Mouse (Mus musculus) heart, adult 11 months (tissue): Measurements from ENCODE around the gene Aga.
"Not testable (repeated sequence)": the region's sequence is repeated elsewhere in the genome, so short reads cannot be mapped to it uniquely, and the experiment has no call there.

Source experiments
- DNase-seq: peaks from one replicate; pipeline ENCODE4 v3.0.0; 2022

The Aga gene

GRCm38 (mm10) chr8:53511551-53512127, at the start of gene Aga:
TSS of gene Aga (plus strand) at chr8:53511727.
- peak; percentile 99 for DNase-seq

GRCm38 (mm10) chr8:53489063-53489462, 22.5 kb upstream of the Aga start:
- DNase-seq: no peak

- DNase-seq: no peak
These were observed 15.3 kb upstream of the Aga start for GRCm38 (mm10) chr8:53496216-53496615.

- no peak for DNase-seq
These were observed 14.6 kb upstream of the Aga start for GRCm38 (mm10) chr8:53496885-53497326.

- not testable (repeated sequence) for DNase-seq
These were observed 26.5 kb downstream of the Aga start for GRCm38 (mm10) chr8:53538049-53538448.

- DNase-seq: no peak
These were observed 28.1 kb downstream of the Aga start for GRCm38 (mm10) chr8:53539585-53539984.

- no peak for DNase-seq
These were observed 51.0 kb downstream of the Aga start for GRCm38 (mm10) chr8:53562441-53563040.

GRCm38 (mm10) chr8:53566223-53566622, 54.7 kb downstream of the Aga start:
- no peak for DNase-seq
